Mouse (Mus musculus) T-helper 17 cell (primary cell): Measurements from ENCODE around the gene Vcan.

Experiments used
- in situ Hi-C, 2 experiments: fragments of 300-600 bp; cut with MboI, MseI; formaldehyde crosslinking; loops; 1 replicate in 1 of 2; 2 replicates in 1 of 2; pipeline ENCODE4 v1.15.1; 2025; ENCODE audit warnings: high pct_unique_total_duplicates in 2 of 2

The Vcan gene

DNA sequence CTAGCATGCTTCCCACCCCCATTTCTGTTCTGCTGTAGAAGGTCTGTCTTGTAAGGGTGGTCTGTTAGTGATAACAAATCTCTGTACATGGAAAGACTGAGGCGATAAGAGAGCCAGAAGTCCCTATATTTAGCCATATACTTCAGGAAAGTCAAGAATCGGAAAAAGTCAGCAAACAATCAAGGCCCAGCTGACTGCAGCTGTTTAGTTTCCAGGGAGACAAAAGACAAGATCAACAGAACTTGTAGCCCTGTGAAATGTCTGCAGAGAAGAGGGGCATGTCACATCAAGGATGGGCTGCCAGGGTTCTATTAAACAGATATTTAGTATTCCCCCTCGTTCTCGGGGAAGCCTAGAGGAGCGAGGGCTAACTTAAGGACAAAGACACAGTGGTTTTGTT lies 7.2 kb downstream of the Vcan start:
- in situ Hi-C loops, result loop anchor here in 1 of 2 experiments (25.0 kb wide), 1 partner anchor 1952 kb away; no protein-coding TSS in a partner anchor

DNA sequence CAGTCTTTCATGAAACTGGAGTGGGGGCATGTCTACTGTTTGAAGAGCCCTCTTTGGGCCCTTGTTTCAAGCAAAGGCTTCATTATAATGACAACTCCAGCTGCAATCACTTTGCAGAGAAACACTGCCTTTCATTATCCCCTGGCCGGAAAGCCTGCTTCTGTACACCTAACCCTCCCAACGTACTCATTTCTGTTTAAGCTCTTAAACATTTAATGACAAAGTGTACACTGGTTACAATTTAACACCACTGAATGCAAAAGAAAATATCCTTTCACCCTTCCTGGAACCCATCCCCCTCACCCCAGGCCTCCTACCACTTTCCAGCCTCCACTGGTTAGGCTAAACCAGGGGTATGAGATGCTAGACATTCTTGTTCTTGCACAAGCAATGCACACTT lies 15.8 kb downstream of the Vcan start:
- in situ Hi-C loops, result loop anchor here in 1 of 2 experiments (25.0 kb wide), 1 partner anchor 1961 kb away; no protein-coding TSS in a partner anchor

DNA sequence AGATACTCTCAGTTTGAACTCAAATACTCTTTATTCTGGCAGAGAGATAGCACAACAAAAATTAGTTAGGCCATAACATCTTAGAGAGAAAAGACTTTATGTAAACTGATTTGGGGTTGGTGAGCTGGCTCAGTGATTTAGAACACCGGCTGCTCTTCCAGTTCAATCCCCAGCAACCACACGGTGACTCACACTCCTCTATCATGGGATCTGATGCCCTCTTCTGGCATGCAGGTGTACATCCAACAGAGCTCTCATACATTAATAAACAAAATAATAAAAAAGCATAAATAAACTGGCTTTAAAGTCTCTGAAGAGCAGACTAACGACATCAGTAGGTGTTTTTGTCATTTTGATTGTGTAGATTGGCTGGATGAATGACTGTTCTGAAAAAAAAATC lies 21.8 kb downstream of the Vcan start:
- in situ Hi-C loops, result no loop called here

DNA sequence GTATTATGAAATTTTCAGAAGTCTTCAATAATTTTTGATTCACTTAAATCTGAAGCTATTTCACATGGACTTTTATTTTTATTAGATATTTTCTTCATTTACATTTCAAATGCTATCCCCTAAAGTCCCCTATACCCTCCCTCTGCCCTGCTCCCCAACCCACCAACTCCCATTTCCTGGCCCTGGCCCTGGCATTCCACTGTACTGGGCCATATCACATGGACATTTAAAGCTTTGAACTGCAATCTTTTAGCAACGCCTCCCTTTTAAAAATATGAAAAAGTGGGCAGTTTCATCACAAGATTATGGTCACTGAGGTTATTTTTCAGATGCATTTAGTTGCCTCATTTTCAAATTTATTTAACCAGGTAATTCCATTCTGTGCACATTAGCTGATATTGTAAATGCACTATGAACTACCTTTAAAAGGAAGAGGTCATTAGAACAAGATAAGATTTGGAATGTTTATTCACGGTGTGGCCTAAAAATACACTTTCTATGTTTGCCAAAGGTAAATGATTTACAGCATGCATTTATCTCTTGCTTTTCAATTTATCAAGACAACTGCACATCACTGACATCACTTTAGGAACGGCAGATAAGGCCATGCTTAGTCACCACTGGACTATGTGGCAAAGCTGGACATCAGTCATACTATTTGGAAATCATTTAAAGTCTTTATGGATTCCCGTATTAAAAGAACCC lies 32.7 kb downstream of the Vcan start:
- in situ Hi-C loops, result no loop called here

DNA sequence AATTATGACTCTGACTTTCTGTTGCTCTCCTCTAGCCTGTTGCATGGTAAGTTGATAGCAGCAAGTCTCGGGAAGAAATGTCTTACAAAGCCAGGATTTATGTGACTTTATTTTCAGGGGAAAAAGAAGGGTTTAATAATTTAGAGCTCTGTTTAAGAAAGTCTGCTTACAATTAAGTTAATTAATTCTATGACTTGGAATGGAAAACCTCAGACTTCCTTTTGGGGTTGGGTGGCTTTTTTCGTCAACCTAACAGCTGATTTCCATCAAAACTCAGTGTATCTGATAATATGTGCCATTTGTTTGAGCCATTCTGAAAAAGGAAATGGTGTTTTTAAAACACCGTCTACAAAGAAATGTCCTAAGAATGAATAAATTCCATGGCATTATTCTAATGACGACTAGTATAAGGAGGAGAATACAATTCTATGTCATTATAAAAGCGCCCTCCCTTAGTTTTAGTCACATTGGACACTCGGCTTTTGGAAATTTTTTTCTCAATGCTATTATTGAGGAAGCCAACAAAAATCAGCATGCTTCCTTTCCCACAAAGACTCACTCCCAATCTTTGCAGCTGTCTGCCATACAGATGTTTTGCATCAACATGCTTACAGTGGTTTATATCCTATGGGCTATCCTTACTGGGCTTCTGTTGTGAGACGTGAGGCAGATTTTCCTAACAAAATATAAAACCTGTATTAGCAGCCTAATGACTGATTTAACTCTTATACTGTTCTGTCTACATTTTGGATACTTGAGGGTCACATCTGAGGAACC lies 34.0 kb downstream of the Vcan start:
- in situ Hi-C loops, result no loop called here

DNA sequence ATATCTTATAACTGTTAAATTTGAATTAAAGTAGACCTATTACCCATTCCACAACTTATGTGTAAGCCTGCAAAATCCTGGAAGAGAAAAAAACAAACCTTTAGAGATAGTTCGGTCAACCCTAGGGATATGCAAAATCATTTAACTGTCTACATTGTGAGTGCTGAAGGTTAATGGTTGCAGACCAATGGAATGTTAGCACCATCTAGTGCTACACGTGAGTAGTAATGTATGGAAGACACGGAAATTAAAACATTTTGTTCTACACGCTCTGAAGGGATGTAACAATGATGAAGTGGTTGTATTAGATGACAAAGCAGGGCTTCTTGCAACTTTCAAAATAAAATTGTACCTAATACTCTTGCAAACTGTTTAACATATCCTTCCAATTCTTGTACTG lies 39.9 kb downstream of the Vcan start:
- in situ Hi-C loops, result no loop called here

DNA sequence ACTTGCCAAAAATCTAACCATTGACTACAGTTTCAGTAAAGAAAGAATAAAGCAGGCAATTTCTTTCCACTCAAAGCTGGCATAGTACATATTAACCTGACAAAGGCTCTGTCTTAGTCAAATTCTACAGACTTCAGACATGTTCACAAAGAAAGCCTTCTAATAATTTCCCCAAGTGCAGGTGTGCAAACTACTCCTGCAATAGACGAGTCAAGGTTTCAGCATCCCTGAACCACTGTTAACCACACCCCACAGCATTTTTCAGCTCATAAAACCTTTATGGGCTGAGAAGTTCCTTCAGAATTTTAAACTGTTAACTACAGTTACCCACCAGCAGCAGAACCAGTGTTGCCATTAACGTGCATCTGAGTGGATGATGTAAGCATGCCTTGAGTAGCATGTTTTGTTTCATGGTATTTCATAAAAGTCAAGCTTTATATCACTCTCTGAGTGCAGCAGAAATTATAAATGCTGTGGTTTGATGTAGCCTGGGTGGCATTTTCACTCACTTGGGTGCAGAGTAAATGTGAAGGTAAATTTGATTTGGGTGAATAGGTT lies 42.2 kb downstream of the Vcan start:
- in situ Hi-C loops, result no loop called here

DNA sequence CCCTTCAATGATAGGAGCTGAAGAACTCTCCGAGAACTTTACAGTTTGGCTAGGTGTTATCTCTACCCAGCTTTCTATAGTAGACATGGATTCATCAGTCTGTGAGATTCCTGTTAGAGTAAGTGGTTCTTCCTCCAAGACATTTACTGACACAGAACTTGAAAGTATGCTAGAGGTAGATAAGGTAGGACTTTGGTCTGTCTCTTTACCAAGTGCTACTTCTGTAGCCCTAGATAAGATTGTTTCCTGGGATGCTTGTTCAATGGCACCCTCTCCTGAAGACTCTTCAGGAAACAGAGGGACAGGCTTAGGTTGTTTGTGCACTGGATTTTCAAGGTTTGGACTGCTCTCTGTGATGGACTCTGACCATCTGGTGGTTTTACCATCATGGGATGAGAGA lies 49.7 kb downstream of the Vcan start:
- in situ Hi-C loops, result no loop called here

DNA sequence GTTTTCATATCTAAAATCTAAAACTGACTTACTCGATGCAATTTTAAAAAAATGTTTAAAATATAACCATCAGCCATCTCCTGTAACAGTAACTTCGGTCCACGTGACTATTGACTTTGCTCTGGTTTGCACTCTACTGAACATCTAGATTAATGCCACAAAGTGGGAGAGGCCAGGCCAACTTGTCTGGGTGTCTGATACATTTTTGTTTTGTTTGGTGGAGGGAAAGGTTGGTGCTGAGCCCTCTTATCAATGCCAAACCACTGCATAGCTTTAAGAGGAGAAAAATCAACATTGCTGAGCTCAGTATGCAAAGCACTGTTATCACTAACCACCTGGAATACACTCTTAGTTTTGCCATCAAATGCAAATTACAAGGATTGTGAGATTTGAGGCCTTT lies 58.8 kb downstream of the Vcan start:
- in situ Hi-C loops, result no loop called here

DNA sequence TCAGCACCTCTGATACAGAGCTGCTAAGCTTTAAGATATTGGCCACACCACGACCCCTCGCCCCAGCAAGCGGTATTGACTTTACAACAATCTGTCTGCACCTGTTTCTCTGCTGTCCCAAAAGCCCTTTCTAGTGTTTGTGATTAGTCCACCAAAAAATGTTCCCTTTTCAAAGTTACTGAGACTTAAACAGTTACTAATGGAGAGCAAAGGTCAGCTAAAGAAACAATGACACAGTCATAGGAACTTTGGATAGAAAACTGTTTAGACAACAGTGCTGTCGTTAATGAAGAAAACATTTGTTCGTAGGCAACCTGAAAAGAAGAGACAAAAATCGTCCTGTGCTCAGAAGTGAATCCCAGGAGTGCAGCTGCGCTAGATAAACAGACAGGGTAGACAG lies 60.1 kb downstream of the Vcan start:
- in situ Hi-C loops, result no loop called here

DNA sequence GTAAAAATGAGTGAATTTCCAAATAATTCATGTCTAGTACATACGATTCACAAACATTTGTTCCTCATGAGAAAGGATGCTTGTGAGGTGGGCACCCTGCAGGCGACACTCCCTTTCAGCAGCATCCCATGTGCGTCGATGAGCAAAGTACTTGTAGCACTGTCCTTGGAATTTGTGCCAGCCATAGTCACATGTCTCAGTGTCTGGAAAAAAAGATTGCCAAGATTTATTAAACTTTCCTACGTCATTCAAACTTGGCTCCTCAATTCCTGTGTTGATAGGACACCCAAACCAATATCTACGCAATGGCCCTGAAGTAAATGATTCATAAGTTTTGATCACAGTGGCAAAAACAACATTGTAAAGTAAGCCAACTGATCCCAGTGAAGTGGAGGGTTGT lies 62.6 kb downstream of the Vcan start:
- in situ Hi-C loops, result no loop called here

DNA sequence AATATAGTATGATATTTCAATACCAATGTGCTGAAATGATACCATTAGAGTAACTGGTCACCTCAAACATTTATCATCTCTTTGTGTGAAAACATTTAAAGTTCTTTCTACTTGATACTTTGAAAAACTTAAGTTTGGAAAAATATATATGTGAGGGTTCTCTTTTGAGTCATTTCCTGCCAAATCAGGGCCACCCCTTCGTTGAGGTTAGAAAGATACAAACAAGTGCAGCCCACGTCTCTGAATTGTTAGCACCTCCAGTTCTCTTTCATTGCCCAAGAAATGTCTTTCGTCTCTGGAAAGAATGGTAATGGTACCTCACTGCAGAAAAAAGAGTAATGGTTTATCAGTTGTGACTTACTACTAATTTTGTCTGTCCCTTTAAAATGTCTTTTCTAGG lies 71.8 kb downstream of the Vcan start:
- in situ Hi-C loops, result loop anchor here (5.0 kb wide), 2 partner anchors 1167 to 1172 kb away; no protein-coding TSS in a partner anchor

DNA sequence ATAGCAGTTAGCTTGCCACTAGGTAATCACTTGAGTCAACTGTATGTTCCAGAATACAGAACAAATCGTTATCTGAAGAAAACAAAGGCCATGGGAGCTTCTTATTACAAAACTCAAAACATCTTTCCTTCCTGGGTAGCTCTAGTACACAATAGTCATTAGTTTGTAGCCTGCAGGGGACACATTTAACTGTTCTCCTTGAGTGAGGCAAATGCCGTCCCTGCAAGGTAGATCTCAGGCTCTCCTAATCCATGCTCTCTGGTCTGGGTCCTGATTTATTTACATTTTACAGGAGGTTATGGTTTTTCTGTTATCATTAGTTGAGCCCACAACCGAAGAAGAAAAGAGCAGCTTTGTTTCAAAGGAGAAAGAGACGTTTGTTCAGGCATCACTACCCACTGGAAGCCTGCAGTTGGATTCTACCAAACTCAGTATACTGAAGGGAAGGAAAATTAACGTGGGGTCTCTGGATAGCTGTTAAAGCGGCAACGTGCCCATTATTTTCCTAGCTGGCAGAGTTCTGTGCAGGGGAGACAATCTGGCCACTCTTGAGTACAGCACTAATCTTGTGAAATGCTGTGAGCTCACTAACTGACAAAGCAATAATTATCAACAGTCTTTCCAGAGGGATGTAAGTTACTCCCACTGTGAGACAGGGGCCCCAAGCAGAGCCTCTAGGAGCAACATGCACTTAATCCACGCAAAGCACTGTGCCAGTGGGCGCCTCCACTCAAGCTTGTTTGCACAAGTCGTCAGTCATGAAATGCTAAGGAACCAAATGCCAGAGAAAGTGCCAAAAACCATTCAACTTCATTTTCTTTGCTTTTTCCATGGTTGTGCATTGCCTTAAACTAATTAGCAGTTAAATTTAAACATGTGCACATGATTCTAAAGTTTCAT lies 73.1 kb downstream of the Vcan start:
- in situ Hi-C loops, result no loop called here

DNA sequence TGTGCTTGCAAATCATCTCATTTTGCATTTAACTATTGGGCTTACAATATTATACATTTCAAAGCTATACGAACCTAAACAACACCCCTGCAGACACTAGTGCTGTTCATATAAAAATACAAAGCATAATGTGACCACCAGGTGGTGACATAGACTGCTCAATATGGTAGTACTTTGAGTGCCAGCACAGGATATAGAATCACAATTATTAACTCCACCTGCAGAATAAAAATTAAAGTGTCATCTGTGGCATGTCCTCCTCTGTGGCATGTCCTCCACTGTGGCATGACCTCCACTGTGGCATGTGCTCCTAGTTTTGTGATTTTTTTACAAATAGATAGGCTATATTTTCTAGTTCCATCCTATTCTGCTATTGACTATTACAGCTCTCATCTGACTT lies 74.2 kb downstream of the Vcan start:
- in situ Hi-C loops, result no loop called here

DNA sequence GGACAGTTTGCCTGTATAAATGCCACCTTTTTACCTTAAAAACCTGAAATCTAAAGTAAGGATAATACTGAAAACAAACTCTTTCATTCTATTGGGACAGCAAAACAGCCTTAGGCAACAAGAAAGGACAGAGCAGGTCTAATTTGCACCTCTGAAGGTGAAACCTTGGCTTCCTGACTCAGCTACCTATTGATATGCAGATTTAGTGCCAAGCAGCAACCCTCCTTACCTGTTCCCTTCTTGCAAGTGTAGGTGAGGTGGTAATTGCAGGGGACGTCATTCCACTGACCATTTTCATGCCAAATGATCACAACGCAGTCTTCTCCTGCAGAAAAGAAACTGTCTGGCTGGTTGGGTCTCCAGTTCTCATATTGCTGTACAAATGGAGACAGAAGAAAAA lies 80.6 kb downstream of the Vcan start:
- in situ Hi-C loops, result no loop called here

DNA sequence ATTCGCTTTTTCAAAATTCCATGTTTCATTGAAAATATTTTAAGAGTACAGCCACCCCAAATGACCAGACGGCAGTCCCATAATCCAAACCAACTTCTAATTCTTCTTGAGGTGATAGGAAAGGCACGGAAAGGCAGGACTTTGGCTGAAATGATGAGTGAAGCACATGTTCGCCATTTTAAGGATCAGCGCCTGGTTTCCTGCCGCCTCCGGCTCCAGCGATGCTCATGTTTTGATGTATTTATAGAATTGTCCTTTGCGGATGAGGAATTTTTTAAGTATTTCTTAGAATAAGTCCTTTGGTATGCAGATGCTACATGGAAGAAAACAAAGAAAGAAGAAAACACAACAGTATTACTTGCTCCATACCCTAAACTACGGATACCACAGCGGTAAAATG lies 85.3 kb downstream of the Vcan start:
- in situ Hi-C loops, result no loop called here

DNA sequence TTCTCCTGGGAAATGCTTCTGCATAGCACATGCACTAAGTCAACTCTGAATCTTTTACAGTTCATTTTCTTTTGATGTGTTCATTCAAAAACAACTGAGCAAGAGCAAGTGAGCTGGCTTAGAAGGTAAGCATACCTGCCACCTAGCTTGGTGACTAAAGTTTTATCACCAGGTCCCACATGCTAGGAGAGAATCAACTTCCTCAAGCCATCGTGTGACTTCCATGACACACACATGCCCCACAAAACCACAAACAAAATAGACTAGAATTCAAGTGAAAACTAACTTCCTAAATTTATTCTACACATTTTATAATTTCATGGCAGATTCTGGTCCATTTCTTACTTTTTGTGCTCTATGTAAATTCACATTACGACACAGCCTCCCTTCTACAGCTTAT lies 89.0 kb downstream of the Vcan start:
- in situ Hi-C loops, result no loop called here

DNA sequence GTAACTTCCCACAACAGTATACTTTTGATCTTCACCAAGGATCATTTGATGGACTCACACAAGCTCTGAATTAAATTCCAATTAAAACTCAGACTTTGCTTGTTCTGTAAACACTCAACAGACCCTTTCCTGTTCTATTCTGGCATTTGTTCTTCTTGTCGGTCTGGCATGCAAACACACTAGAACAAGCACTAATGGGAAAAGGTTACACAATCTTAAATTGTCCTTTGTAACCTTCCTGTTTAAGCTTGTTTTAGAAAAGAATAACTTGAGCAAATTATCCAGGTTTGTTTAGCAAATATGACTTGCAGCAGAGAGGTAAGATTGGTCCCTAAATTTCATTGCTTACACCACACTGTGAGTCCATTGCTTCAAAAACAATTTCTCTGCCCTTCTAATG lies 89.5 kb downstream of the Vcan start:
- in situ Hi-C loops, result no loop called here

DNA sequence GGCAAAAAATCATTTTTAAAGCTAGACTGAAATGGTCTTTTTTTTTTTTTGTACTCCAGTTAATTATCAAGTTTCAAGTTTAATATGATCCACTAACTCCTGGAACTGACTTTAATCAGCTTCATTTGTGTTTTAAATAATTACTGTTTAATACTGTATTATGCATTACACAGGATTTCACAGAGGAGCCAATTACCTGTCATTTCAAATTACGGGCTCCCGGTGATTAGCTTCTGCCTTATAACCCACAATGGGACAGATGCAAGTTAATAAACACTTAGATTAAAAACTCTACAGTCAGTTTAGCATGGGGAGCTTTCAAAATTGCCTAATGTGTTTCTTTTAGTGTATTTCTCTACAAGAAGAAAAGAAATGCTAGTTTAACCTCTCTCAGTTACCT lies 96.7 kb downstream of the Vcan start:
- in situ Hi-C loops, result no loop called here

DNA sequence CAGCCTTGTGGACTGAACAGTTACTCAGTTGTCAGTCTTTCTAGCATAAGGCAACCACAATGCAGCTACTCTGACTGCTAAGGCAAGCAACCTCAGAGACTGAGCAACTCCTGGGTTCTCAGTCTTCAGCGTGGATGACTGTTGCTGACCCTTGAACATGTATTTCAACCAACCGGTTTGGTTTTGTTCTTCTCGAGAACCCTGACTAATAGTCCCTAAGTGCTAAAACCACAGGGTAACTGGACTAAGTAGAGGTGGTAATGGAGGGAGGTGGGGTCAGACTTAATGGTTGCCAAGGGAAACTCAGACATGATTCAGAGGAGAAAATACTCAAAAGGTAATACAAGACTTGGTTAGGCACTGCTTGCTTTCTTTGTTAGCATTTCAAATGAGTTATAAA lies 105.3 kb downstream of the Vcan start:
- in situ Hi-C loops, result no loop called here

DNA sequence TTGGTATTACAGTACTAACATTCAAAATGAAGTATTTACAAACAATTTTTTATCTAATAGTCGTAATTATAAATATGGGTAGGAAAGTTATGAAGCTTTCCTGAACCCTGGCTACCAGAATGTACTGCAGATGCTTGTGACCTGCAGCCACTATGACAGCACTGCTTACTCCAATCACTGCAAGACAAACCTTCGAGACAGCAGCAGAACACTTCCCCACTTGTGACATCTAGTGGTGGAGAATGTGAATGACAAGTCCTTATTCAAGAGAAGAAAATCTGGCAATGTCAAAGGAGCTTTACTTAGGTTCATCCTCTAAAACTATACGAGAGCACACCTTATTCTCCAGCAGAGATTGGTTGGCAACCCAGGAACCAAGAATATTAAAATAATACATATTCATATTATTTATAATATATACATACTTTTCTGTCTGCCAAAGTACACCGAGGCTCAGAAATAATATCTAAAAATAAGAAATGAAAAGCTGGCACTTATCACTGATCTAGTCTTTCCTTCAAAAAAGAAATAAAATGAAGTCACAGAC lies 108.1 kb downstream of the Vcan start:
- in situ Hi-C loops, result no loop called here

DNA sequence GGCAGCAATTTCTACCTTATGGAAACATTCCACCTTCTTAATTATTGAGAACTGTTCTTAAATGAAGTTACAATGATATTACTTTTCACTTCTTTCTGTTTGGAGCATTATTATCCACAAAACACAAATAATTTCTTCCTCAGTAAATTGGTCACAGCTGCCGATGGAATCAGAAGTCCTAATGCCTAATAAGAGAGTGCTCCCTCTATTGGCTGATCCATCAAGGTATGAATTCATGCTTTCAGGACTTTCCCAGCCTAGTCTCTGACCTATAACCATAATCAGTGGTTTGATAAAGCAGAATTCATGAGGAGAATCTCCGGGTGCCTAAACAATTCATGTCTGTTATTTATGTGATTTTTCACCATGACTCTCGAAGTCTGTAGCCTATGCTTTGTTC lies 123.2 kb downstream of the Vcan start:
- in situ Hi-C loops, result no loop called here
